Mouse (Mus musculus) spleen, adult 2 months (tissue): ENCODE measurements around the gene Gucy2g.

Experiments
- CTCF ChIP-seq: fragments of 200-500 bp; IDR thresholded peaks from 2 replicates; pipeline ENCODE4 v1.5.1; 2011; ENCODE audit warnings: mild to moderate bottlenecking, inconsistent platforms; ENCODE audit not compliant: insufficient read depth, insufficient read length, insufficient replicate concordance; ENCODE audit errors: extremely low read depth
- POLR2A ChIP-seq: fragments of 200-500 bp; IDR thresholded peaks from 2 replicates; pipeline ENCODE4 v1.6.1; 2011; ENCODE audit warnings: low read depth, low read length, inconsistent platforms

- TF ChIP-seq POLR2A (no peak), CTCF (no peak)
These were observed 29.3 kb downstream of the Gucy2g start for GRCm38 (mm10) chr19:55211698-55212097.
